Mouse (Mus musculus) urinary bladder, postnatal 10 days (tissue): Measurements from ENCODE around the gene Rnf19b.

Experiments
- DNase-seq: peaks from one replicate; pipeline ENCODE4 v3.0.0; 2022; ENCODE audit warnings: low spot score

Gene Rnf19b

GRCm38 (mm10) chr4:129058207-129059092, at the start of gene Rnf19b:
Gene Rnf19b (plus strand): TSS chr4:129058271.
- no peak for DNase-seq

GRCm38 (mm10) chr4:129008672-129009071, 49.4 kb upstream of the Rnf19b start:
- no peak for DNase-seq

GRCm38 (mm10) chr4:129009521-129009920, 48.5 kb upstream of the Rnf19b start:
- DNase-seq = no peak

GRCm38 (mm10) chr4:129011604-129012121, 46.4 kb upstream of the Rnf19b start:
- no peak for DNase-seq

DNA sequence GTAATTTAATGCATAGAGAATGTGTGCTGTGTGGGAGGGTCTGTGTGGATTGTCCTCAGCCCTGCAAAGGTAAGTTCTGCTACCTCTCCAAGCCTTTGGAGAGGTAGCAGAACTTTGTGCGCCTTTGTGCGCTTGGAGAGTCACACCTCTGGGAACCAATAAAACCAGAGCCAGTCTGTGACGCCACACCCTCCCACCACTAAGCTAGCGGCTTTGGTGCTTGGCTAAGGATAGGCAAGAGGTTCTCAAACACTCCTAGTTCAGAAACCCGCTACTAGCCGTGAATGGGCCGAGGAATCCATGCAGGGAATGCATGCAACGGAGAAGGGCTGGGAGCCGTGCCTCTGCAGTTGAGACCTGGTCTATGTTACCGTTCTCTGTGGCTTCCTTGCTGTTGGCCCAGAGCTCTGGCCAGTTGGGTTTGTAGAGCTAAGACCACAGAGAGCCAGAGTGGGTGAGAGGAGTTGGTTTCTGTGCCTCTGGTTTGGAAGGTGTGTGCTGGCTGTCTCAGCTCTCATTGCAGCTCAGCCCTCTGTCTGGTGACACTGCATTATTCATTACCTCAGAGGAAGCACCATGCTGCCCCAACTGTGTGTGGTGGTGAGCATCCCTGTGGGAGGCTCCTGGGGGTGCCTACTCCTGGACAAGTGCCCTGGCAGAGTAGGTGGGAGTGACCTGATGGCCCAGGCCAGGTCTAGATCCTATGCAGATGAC, 44.8 kb upstream of the Rnf19b start:
- DNase-seq = no peak

- DNase-seq = no peak
These were observed 41.7 kb upstream of the Rnf19b start for GRCm38 (mm10) chr4:129016329-129016728.

GRCm38 (mm10) chr4:129017150-129017549, 40.9 kb upstream of the Rnf19b start:
- no peak for DNase-seq

DNA sequence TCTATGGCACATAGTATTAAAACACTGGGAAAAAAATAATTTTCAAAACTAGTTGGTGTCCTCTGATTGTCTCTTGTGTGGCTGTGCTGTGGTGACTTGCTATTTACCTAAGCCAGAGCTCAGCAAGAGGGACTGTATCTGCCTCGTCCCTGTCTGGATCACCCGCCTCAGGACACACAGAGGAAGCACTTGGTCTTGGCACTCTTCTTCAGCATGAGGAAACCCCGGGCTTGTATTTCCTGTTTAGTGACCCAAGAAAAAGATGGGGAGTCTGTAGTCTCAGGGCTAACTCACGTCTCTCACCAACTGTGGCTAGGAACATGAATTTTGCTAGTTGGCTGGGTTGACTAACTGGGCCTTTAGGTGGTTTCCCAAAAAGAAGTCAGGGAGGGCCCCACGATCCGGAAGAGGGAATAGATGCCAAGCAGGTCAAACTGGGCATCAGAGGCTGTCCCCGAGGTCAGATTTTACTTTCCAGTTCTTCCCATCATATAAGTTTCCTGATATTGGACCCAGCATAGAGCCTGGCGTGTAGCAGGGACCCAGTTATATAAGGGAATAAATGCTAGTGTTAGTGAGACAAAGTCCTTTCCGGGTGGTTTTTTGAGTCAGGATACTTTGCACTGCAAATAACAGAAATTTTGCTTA, 39.2 kb upstream of the Rnf19b start:
- DNase-seq = no peak

- DNase-seq = no peak
These were observed 38.3 kb upstream of the Rnf19b start for GRCm38 (mm10) chr4:129019788-129020187.

GRCm38 (mm10) chr4:129020454-129020853, 37.6 kb upstream of the Rnf19b start:
- peak; percentile 36 for DNase-seq

DNA sequence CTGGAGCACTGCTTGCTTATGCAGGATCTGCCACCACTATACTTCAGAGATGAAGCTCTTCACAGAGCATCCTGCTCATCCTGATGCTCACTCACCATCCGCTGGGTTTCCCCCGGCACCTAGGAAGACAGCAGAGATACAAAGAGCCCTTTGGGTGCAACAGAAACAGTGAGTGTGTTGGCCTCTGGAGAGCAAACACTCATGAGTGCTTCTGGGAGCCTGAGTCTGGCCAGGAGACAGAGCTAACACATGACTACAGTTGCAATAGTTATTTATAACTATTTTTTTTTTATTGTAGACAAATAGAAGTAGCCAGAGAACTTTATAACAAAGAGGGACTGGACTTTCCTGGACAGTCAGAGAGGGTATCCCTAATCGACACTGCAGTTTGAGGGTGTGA, 36.6 kb upstream of the Rnf19b start:
- no peak for DNase-seq

DNA sequence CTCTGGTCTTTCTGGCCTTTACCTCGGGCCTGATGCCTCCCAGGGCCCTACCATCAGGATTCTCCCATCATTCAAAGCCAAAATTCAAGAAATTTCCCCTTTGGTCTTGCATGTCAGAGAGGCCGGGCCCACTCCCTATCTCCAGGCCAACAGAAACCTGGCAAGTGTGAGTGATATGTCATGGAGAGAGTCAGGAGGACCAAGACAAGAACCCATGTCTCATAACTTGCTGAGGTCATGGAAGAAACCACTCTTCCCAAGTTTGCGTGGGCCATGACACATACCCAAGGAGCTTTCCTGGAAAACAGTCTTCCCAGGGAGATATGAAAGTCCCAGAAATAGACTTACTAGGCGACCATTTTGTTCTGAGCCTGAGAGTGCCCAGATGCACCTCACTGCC, 36.2 kb upstream of the Rnf19b start:
- DNase-seq = no peak

DNA sequence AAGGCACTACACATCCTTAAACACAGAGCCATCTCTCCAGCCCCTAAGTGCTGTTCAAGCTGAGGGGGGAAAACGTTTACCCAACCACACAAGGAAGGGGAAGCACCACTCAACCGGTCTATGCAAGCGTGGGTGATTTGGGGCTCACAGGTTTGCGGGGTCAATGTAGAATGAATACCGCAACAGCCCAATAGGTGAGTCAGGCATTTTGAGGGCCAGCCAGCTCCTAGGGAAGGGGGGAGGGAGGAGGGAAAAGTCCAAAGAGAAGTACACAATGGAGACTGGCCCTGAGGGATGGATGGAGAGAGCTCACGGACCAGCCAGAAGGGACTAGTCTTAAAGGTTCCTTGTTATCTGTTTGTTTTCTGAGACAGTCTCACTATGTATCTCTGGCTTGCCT, 34.2 kb upstream of the Rnf19b start:
- DNase-seq = no peak

DNA sequence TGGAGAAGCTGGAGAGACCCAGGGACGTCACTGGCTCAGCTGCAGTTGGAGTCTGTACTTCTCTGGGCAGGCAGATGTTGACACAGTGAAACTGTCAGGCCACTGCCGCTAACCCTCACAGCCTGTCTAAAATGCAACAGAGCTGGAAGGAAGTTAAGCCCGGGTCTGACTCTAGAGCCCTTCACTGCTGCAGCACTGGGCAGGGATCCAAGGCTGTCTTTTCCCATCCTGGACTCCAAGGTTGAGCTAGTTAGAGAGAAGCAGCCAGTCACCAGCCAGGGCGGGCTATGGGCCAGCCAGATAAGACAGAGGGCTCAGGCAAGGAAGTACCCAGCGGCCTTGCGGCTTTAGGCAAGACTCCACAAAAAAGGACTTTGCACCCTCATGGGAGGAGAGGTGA, 33.3 kb upstream of the Rnf19b start:
- no peak for DNase-seq

GRCm38 (mm10) chr4:129025707-129026106, 32.4 kb upstream of the Rnf19b start:
- DNase-seq = no peak

GRCm38 (mm10) chr4:129030746-129031145, 27.3 kb upstream of the Rnf19b start:
- no peak for DNase-seq

DNA sequence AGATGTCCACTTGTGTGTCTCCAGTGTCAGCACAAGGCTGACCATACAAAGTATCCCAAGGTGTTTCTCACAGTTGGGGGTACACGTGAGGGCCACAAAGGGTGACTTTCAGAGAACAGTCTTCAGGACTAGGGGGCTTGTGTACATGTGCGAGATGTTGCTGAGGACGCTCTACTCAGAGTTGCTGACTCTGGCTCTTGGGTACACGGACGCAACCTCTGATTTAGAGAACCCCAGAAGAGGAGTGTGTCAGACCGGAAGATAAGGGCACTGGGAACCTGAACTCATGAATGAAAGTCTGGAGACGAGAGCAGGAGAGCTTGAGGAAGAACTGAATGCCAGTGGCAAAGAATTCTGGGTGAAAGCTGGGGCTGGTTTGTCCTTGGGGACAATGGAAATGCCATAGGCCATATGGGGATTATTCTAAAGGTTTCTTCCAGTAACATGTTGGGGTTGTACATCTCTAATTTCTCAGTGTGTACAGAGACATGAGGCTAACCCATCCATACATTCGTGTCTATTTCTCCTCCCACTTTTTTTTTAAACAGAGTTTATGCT, 26.6 kb upstream of the Rnf19b start:
- no peak for DNase-seq

GRCm38 (mm10) chr4:129032133-129032962, 25.7 kb upstream of the Rnf19b start:
- DNase-seq = no peak

GRCm38 (mm10) chr4:129032963-129033951, 24.8 kb upstream of the Rnf19b start:
- DNase-seq = no peak

DNA sequence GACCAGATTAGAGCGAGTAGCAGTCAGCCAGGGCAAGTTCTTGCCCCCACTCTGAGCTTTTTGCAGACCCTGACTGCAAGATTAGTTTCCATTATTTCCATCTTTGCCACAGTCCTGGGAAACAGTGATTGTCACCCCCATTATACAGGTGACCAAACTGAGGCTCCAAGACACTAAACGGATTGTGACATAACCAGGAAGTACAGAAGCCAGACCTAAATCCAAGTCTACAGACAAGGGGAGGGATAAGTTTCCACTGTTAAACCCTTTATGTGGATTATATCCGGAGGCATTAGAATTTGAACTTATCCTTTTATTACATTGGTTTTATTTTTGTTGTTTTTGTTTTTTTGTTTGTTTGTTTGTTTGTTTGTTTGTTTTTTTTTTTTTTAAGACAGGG, 23.8 kb upstream of the Rnf19b start:
- no peak for DNase-seq
